Mouse (Mus musculus) G1E (cell line): Measurements from ENCODE around the gene Notum.

Source experiments
- CTCF ChIP-seq: IDR thresholded peaks from 2 replicates; pipeline ENCODE4 v1.5.1; 2012; ENCODE audit warnings: low read depth, low read length, inconsistent platforms, mixed read lengths
- GATA1 ChIP-seq: IDR thresholded peaks from 2 replicates; pipeline ENCODE4 v1.6.1; 2012; ENCODE audit warnings: borderline replicate concordance, low read length, inconsistent platforms, mixed read lengths
- GATA2 ChIP-seq: IDR thresholded peaks from 2 replicates; pipeline ENCODE4 v1.6.1; 2012; ENCODE audit warnings: low read depth, low read length, inconsistent platforms, borderline replicate concordance
- TAL1 ChIP-seq: conservative IDR thresholded peaks from 2 replicates; pipeline ENCODE4 v1.6.1; 2012; ENCODE audit warnings: low read depth, low read length, inconsistent platforms, mixed read lengths

- TF ChIP-seq CTCF (no peak), TAL1 (no peak), GATA2 (no peak), GATA1 (no peak)
Measured at GRCm38 (mm10) chr11:120630881-120631725, 29.9 kb downstream of the Notum start.
